Mouse (Mus musculus) hindbrain, embryonic 11.5 days (tissue): Measurements from ENCODE around the gene R3hdm2. TPM values are rescaled to one million over a fixed set of nuclear protein-coding genes. Genes with fewer than 3 reads are reported as not detected.

Source experiments
- ATAC-seq: fragments of 200-750 bp; cut with Nextera tagmentation; 2 replicates; pipeline ENCODE4 v1.8.0; 2017; ENCODE audit warnings: mild to moderate bottlenecking, moderate TSS enrichment, moderate library complexity; ENCODE audit not compliant: low FRiP score
- DNase-seq: peaks from one replicate; pipeline ENCODE4 v3.0.0-alpha.2; 2015; ENCODE audit warnings: low spot score
- H3K27ac ChIP-seq: fragments of 300-500 bp; sonication (generic); 2 replicates; pipeline ENCODE4 v1.5.1; 2014; ENCODE audit warnings: mild to moderate bottlenecking, low read depth, low read length
- H3K27me3 ChIP-seq: fragments of 300-500 bp; sonication (generic); 2 replicates; pipeline ENCODE4 v1.6.1; 2014; ENCODE audit warnings: mild to moderate bottlenecking, low read length, moderate library complexity, mixed read lengths; ENCODE audit not compliant: control insufficient read depth, insufficient read depth
- H3K36me3 ChIP-seq: fragments of 300-500 bp; sonication (generic); 2 replicates; pipeline ENCODE4 v1.6.1; 2014; ENCODE audit warnings: mild to moderate bottlenecking, low read length, moderate library complexity, mixed read lengths; ENCODE audit not compliant: control insufficient read depth, insufficient read depth
- H3K4me1 ChIP-seq: fragments of 300-500 bp; sonication (generic); replicated peaks from 2 replicates; pipeline ENCODE4 v1.6.1; 2014; ENCODE audit warnings: low read length, mixed read lengths; ENCODE audit not compliant: control insufficient read depth, insufficient read depth
- H3K4me2 ChIP-seq: fragments of 300-500 bp; sonication (generic); replicated peaks from 2 replicates; pipeline ENCODE4 v1.6.1; 2014; ENCODE audit warnings: mild to moderate bottlenecking, low read depth, low read length
- H3K4me3 ChIP-seq: fragments of 300-500 bp; sonication (generic); 2 replicates; pipeline ENCODE4 v1.5.1; 2014; ENCODE audit warnings: low read depth, low read length
- H3K9ac ChIP-seq: fragments of 300-500 bp; sonication (generic); 2 replicates; pipeline ENCODE4 v1.6.1; 2014; ENCODE audit warnings: low read depth, low read length
- H3K9me3 ChIP-seq: fragments of 300-500 bp; sonication (generic); 2 replicates; pipeline ENCODE4 v1.6.1; 2016; ENCODE audit warnings: low read length; ENCODE audit not compliant: control insufficient read depth
- WGBS: fragments of 180-500 bp; shearing (Covaris S2); extraction: QIAGEN DNeasy Blood & Tissue Kit; methylation state at CpG from one replicate; pipeline ENCODE4 v1.1.7; 2014; 5-methylcytosine and 5-hydroxymethylcytosine counted together
- polyA plus RNA-seq: library from polyadenylated mRNA; unstranded; fragments of >200 nt; fragmentation: Nextera tagmentation; extraction: Ambion mirVana; gene quantifications from 2 replicates; pipeline ENCODE4 v1.2.1, GENCODE M21; 2014

Gene R3hdm2
- polyA plus RNA-seq, 1 experiment from 2014 or later, result 33.0 TPM

DNA sequence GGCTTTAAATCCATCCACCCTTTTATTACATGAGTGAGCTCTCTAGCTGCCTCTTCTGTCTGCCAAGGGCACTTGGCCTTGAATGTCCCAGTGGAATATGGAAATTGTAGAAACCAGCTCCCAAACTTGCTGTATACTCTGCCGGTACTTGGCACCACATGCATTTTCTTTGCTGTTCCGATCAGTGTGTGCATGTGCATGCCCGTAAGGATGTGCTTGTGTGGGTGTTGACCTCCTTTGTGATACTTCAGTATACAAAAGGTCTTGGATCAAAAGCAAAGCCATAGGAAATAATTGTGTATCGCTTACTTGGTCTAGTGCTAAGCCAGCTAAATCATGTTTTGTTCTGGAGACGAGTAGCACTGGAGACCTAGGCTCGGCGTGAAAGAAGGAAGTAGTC lies 108.7 kb downstream of the R3hdm2 start:
- Histone ChIP-seq H3K4me1 (no peaks in the 10 kb centered on the region), H3K36me3 (peaks cover 5% of the 10 kb centered on the region), H3K4me2 (no peak overlapping the region), H3K27ac (no peak overlapping the region), H3K9ac (no peak overlapping the region), H3K4me3 (no peak overlapping the region), H3K9me3 (no peaks in the 10 kb centered on the region), H3K27me3 (no peaks in the 10 kb centered on the region)
- DNase-seq (no peak), ATAC-seq (no peak)
- 88% methylated on average over 7 of the region's 7 CpGs for WGBS

GRCm38 (mm10) chr10:127490160-127491127 lies 110.3 kb downstream of the R3hdm2 start:
- Histone ChIP-seq H3K27ac (0 out of 2 replicates have a peak overlapping the region, but pooled peaks have one; percentile 17), H3K4me1 (no peaks in the 10 kb centered on the region), H3K9me3 (no peaks in the 10 kb centered on the region), H3K36me3 (peaks cover 11% of the 10 kb centered on the region), H3K4me2 (no peak overlapping the region), H3K4me3 (no peak overlapping the region), H3K27me3 (no peaks in the 10 kb centered on the region), H3K9ac (no peak overlapping the region)
- 81% methylated on average over 18 of the region's 18 CpGs for WGBS
- ATAC-seq (no peak), DNase-seq (no peak)

- Histone ChIP-seq H3K9ac (no peak overlapping the region), H3K36me3 (peaks cover 11% of the 10 kb centered on the region), H3K4me2 (no peak overlapping the region), H3K27ac (0 out of 2 replicates have a peak overlapping the region, but pooled peaks have one; percentile 17), H3K4me3 (no peak overlapping the region), H3K4me1 (no peaks in the 10 kb centered on the region), H3K9me3 (no peaks in the 10 kb centered on the region), H3K27me3 (no peaks in the 10 kb centered on the region)
- DNase-seq, result no peak
- ATAC-seq, result no peak
- 57% methylated on average over 8 of the region's 8 CpGs for WGBS
These were observed 111.0 kb downstream of the R3hdm2 start for GRCm38 (mm10) chr10:127491128-127491512.

- H3K4me1 ChIP-seq, result no peaks in the 10 kb centered on the region
- H3K36me3 ChIP-seq, result peaks cover 11% of the 10 kb centered on the region
- H3K4me2 ChIP-seq, result no peak overlapping the region
- no peak overlapping the region for H3K27ac ChIP-seq
- ATAC-seq (no peak), DNase-seq (no peak)
- no peak overlapping the region for H3K9ac ChIP-seq
- no peaks in the 10 kb centered on the region for H3K9me3 ChIP-seq
- no peak overlapping the region for H3K4me3 ChIP-seq
- WGBS, result 85% methylated on average over 3 of the region's 3 CpGs
- no peaks in the 10 kb centered on the region for H3K27me3 ChIP-seq
These were observed 112.0 kb downstream of the R3hdm2 start for GRCm38 (mm10) chr10:127492118-127492517.

- no peak for ATAC-seq
- no peaks in the 10 kb centered on the region for H3K9me3 ChIP-seq
- peaks cover 11% of the 10 kb centered on the region for H3K36me3 ChIP-seq
- no peak overlapping the region for H3K4me3 ChIP-seq
- no peak overlapping the region for H3K4me2 ChIP-seq
- no peaks in the 10 kb centered on the region for H3K27me3 ChIP-seq
- no peaks in the 10 kb centered on the region for H3K4me1 ChIP-seq
- no peak overlapping the region for H3K27ac ChIP-seq
- DNase-seq, result no peak
- WGBS, result 93% methylated on average over 3 of the region's 3 CpGs
- no peak overlapping the region for H3K9ac ChIP-seq
These were observed 116.0 kb downstream of the R3hdm2 start for GRCm38 (mm10) chr10:127496156-127496555.

GRCm38 (mm10) chr10:127499516-127499915 lies 119.4 kb downstream of the R3hdm2 start:
- Histone ChIP-seq H3K4me2 (no peak overlapping the region), H3K27me3 (no peaks in the 10 kb centered on the region), H3K4me3 (no peak overlapping the region), H3K4me1 (no peaks in the 10 kb centered on the region), H3K27ac (no peak overlapping the region), H3K9ac (no peak overlapping the region), H3K9me3 (no peaks in the 10 kb centered on the region), H3K36me3 (peaks cover 6% of the 10 kb centered on the region)
- WGBS, result 87% methylated on average over 5 of the region's 5 CpGs
- DNase-seq (no peak), ATAC-seq (no peak)

DNA sequence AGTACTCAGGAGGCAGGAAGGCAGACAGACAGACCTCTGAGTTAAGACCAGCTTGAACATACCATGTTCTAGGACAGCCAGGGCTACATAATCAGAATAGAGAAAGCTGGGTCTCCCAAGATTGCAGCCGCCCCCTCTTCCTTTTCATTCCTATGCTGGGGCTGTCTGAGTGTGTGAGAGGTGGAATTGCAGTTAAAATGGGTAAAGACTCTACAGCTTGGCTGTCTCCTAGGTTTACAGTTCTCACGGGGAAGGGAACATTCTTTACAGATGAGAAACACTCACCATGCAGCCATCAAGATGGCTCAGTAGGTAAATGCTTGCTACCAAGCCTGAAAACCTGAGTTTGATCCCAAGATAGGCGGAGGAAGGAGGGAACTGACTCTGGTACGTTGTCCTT lies 119.9 kb downstream of the R3hdm2 start:
- Histone ChIP-seq H3K9ac (no peak overlapping the region), H3K4me3 (no peak overlapping the region), H3K9me3 (no peaks in the 10 kb centered on the region), H3K4me2 (no peak overlapping the region), H3K36me3 (peaks cover 4% of the 10 kb centered on the region), H3K27ac (no peak overlapping the region), H3K27me3 (no peaks in the 10 kb centered on the region), H3K4me1 (no peaks in the 10 kb centered on the region)
- 85% methylated on average over 4 of the region's 4 CpGs for WGBS
- DNase-seq, result no peak
- no peak for ATAC-seq

DNA sequence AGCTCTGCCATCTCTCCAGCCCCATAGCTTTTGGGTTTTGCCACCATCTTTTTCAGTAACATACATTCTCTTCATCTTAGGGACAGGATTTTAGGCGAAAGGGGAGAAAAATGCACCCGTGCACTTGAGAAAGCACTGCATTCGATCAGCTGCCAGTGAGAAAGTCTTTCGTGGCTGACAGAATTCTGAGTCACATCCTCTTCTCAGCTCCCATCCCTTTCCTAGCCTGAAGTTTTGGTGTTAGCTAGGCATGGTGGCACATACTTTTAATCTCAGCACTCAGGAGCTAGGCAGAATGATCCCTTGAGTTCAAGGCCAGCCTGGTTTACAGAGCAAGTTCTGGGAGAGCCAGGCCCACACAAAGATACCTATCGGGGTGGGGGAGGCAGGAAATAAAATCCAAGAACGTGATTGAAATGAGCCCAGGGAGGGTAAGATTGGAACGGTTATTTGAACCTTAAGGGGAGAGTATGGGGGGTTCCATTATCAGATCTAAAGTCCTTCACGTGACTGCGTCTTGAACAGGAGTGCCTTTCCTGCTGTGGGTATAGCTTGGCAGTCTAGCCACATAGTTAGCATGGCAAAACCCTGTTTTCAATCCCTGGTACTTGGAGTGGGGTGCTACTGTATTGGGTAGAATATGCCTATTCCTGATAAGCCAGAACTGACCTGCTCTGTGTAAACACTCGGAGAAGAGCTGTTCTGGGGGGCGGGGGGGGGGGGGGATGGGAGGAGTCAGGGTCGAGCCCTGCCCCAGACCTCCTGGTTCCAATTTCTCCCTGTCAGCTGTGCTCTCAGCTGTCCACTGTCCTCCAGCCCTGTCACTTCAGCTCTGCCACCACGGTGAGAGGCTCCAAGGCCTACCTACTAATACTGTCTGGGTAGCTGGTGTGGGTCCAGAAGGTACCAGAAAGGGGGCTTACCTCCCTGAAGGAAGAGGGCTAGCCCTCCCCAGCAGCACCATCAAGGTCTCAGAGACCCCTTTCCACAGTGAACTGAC lies 121.1 kb downstream of the R3hdm2 start, which contains the start of gene Stac3:
TSS of gene Stac3 (plus strand) at position 793 of the 1,000 bp plus-strand sequence.
- no peak within 1 kb of the TSS for H3K9ac ChIP-seq
- no peaks in the 10 kb centered on the region for H3K27me3 ChIP-seq
- H3K4me3 ChIP-seq, result no peak within 1 kb of the TSS
- no peak within 1 kb of the TSS for H3K4me2 ChIP-seq
- H3K36me3 ChIP-seq, result no peaks in the 10 kb centered on the region
- no peaks in the 10 kb centered on the region for H3K9me3 ChIP-seq
- 76% methylated on average over 13 of the region's 13 CpGs for WGBS
- no peak for DNase-seq
- no peak for ATAC-seq
- H3K4me1 ChIP-seq, result no peaks in the 10 kb centered on the region
- no peak within 1 kb of the TSS for H3K27ac ChIP-seq
